Mouse (Mus musculus): Measurements from ENCODE around the gene Aurkb. TPM values are rescaled to one million over a fixed set of nuclear protein-coding genes. Genes with fewer than 3 reads are reported as not detected.

Gene Aurkb
- total and polyA plus RNA-seq, 2 experiments from 2014 or later = 12.5 to 13.9 TPM

DNA sequence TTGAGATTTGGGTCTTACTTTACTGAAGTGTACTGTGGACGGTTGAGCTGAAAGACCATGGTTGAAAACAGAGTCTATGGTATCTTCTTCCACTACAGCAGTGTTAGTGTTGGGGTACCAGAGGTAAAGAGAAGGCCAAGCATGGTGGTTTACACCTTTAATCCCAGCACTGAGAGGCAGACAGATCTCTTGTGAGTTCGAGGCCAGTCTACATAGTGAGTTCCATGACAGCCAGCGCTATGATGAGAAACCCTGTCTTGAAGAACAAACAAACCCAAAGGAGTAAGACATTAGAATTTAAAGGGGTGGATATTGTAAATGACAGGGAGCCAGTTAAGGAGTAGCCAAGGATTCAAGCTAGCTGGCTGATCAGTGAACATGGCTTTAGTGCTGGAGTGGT is 28.7 kb upstream of the Aurkb start:
- no peak for ATAC-seq
- peaks cover 7% of the 10 kb centered on the region for H3K36me3 ChIP-seq (ENCODE audit: insufficient read depth)
- peak overlapping the region; percentile 50 for H3K4me2 ChIP-seq (ENCODE audit: low read depth)
- peak overlapping the region; percentile 93 for H3K27ac ChIP-seq (ENCODE audit: low read depth, low read length)
- H3K9ac ChIP-seq = peak overlapping the region; percentile 90
- DNase-seq = no peak
- no peaks in the 10 kb centered on the region for H3K27me3 ChIP-seq (ENCODE audit: insufficient read depth, low read length)
- WGBS = 64% methylated on average over 3 of the region's 3 CpGs
- H3K4me1 ChIP-seq (ENCODE audit: insufficient read depth) = peaks cover 7% of the 10 kb centered on the region
- H3K9me3 ChIP-seq (ENCODE audit: low read length) = no peaks in the 10 kb centered on the region
- H3K4me3 ChIP-seq (ENCODE audit: low read depth, low read length) = peak overlapping the region; percentile 68
- TF ChIP-seq CTCF (IDR thresholded peaks at IDR 0.05; ENCODE audit: low read depth) = no peak

DNA sequence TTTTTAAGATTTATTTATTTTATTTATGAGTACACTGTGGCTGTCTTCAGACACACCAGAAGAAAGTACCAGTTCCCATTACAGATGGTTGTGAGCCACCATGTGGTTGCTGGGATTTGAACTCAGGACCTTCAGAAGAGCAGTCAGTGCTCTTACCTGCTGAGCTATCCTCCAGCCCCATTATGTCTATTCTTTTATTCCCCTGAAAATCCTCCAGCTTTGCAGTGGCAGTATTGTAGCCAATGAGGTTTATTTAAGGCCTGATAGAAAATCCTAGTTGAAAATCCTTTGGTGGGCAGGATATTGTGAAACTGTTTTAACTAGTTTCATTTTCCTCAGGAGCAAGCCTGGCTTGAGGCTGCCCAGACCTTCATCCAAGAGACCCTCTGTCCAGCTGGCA is 24.8 kb upstream of the Aurkb start:
- Histone ChIP-seq H3K27me3 (ENCODE audit: insufficient read depth, low read length) (no peaks in the 10 kb centered on the region), H3K9ac (no peak overlapping the region), H3K36me3 (ENCODE audit: insufficient read depth) (peaks cover 44% of the 10 kb centered on the region), H3K27ac (ENCODE audit: low read depth, low read length) (no peak overlapping the region), H3K4me1 (ENCODE audit: insufficient read depth) (peaks cover 7% of the 10 kb centered on the region), H3K4me2 (ENCODE audit: low read depth) (no peak overlapping the region), H3K9me3 (ENCODE audit: low read length) (no peaks in the 10 kb centered on the region), H3K4me3 (ENCODE audit: low read depth, low read length) (no peak overlapping the region)
- ATAC-seq = no peak
- DNase-seq = no peak
- no peak for TF ChIP-seq CTCF (IDR thresholded peaks at IDR 0.05; ENCODE audit: low read depth)

DNA sequence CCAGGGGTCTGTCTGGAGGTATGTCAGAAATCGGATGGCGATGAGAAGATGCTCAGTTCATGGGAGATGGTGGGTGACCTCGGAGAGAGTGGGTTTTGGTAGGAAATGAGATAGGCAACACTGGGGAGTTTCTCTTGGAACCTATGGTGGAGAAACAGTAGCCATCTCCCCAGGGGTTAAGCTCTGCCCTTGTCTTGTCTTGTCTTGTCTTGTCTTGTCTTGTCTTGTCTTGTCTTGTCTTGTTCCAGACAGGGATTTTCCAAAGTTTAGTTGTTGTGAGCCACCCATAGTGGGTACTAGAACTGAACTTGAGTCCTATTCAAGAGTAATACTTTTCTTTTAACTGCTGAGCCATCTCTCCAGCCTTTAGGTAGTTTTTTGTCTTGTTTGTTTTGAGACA is 18.9 kb upstream of the Aurkb start:
- Histone ChIP-seq H3K36me3 (ENCODE audit: insufficient read depth) (peaks cover 93% of the 10 kb centered on the region), H3K27me3 (ENCODE audit: insufficient read depth, low read length) (no peaks in the 10 kb centered on the region), H3K9ac (no peak overlapping the region), H3K27ac (ENCODE audit: low read depth, low read length) (no peak overlapping the region), H3K4me3 (ENCODE audit: low read depth, low read length) (no peak overlapping the region), H3K4me2 (ENCODE audit: low read depth) (no peak overlapping the region), H3K4me1 (ENCODE audit: insufficient read depth) (no peaks in the 10 kb centered on the region), H3K9me3 (ENCODE audit: low read length) (no peaks in the 10 kb centered on the region)
- ATAC-seq (no peak), DNase-seq (no peak)
- no peak for TF ChIP-seq CTCF (IDR thresholded peaks at IDR 0.05; ENCODE audit: low read depth)
- WGBS = 97% methylated on average over 3 of the region's 3 CpGs

DNA sequence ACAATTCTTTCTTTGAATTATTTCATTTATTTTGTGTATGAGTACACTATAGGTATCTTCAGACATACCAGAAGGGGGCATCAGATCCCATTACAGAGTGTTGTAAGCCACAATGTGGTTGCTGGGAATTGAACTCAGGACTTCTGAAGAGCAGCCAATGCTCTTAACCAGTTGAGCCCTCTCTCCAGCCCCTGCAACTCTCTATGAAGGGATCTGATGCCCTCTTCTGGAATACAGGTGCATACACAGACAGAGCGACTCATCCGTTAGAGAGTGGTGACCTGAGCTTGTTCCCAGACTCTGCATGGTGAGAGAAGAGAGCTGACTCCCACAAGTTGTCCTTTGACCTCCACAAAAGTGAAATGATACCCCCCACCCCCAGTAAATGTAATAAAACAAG is 16.6 kb upstream of the Aurkb start:
- peak; percentile 46 for TF ChIP-seq CTCF (IDR thresholded peaks at IDR 0.05; ENCODE audit: low read depth)
- H3K4me1 ChIP-seq (ENCODE audit: insufficient read depth) = no peaks in the 10 kb centered on the region
- no peak for DNase-seq
- no peak overlapping the region for H3K4me2 ChIP-seq (ENCODE audit: low read depth)
- H3K9me3 ChIP-seq (ENCODE audit: low read length) = no peaks in the 10 kb centered on the region
- H3K4me3 ChIP-seq (ENCODE audit: low read depth, low read length) = no peak overlapping the region
- no peak for ATAC-seq
- no peaks in the 10 kb centered on the region for H3K27me3 ChIP-seq (ENCODE audit: insufficient read depth, low read length)
- no peak overlapping the region for H3K27ac ChIP-seq (ENCODE audit: low read depth, low read length)
- peaks cover 87% of the 10 kb centered on the region for H3K36me3 ChIP-seq (ENCODE audit: insufficient read depth)
- 64% methylated on average over 2 of the region's 2 CpGs for WGBS
- no peak overlapping the region for H3K9ac ChIP-seq

DNA sequence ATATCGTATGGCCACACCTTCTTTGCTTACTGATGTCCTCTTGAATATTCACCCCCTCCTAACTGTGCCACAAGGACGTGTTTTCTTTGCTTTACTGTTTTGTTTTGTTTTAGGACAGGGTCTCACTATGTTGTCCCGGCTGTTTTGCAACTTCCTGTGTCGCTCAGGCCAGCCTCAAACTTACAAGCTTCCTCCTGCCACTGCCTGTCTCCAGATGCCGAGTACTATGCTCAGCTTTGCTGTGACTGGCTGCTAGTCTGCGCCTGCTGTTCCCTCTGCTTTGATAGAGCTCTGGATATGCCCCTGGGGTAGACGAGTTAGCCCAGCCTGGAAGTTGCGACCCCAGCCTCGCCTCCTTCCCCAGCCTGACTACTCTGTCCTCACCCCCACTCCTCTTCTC is 11.9 kb upstream of the Aurkb start:
- H3K27me3 ChIP-seq (ENCODE audit: insufficient read depth, low read length) = no peaks in the 10 kb centered on the region
- no peak overlapping the region for H3K9ac ChIP-seq
- DNase-seq = no peak
- no peak overlapping the region for H3K27ac ChIP-seq (ENCODE audit: low read depth, low read length)
- H3K4me2 ChIP-seq (ENCODE audit: low read depth) = no peak overlapping the region
- TF ChIP-seq CTCF (IDR thresholded peaks at IDR 0.05; ENCODE audit: low read depth) = no peak
- WGBS = 85% methylated on average over 9 of the region's 9 CpGs
- H3K36me3 ChIP-seq (ENCODE audit: insufficient read depth) = peaks cover 54% of the 10 kb centered on the region
- ATAC-seq = no peak
- H3K9me3 ChIP-seq (ENCODE audit: low read length) = no peaks in the 10 kb centered on the region
- peaks cover 10% of the 10 kb centered on the region; the same call in 1 of the 2 replicates for H3K4me1 ChIP-seq (ENCODE audit: insufficient read depth)
- no peak overlapping the region for H3K4me3 ChIP-seq (ENCODE audit: low read depth, low read length)

DNA sequence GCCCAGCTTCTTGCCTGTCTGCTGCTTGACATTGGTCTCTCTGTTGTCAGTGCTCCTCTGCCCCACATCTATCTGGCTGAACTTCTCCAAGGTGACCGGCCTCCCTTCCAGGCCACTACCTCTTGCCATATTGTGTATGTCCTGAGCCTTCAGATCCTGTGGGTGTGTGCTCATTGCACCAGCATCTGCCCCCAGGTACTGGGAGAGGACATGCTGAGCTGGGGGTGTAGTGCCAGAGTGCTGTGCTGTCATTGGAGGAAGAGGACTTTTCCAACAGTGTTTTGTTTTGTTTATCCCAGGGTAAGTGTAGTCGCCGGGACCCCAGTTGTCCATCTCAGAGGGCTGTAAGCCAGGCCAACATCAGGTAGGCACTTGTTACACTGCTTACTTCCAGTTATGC is 10.9 kb upstream of the Aurkb start:
- H3K9ac ChIP-seq = no peak overlapping the region
- no peak for DNase-seq
- WGBS = 93% methylated on average over 3 of the region's 3 CpGs
- no peak overlapping the region for H3K27ac ChIP-seq (ENCODE audit: low read depth, low read length)
- no peaks in the 10 kb centered on the region for H3K27me3 ChIP-seq (ENCODE audit: insufficient read depth, low read length)
- no peak overlapping the region for H3K4me2 ChIP-seq (ENCODE audit: low read depth)
- TF ChIP-seq CTCF (IDR thresholded peaks at IDR 0.05; ENCODE audit: low read depth) = no peak
- H3K4me1 ChIP-seq (ENCODE audit: insufficient read depth) = peaks cover 19% of the 10 kb centered on the region; the same call in 1 of the 2 replicates
- H3K36me3 ChIP-seq (ENCODE audit: insufficient read depth) = peaks cover 44% of the 10 kb centered on the region
- no peak for ATAC-seq
- no peak overlapping the region for H3K4me3 ChIP-seq (ENCODE audit: low read depth, low read length)
- H3K9me3 ChIP-seq (ENCODE audit: low read length) = no peaks in the 10 kb centered on the region

DNA sequence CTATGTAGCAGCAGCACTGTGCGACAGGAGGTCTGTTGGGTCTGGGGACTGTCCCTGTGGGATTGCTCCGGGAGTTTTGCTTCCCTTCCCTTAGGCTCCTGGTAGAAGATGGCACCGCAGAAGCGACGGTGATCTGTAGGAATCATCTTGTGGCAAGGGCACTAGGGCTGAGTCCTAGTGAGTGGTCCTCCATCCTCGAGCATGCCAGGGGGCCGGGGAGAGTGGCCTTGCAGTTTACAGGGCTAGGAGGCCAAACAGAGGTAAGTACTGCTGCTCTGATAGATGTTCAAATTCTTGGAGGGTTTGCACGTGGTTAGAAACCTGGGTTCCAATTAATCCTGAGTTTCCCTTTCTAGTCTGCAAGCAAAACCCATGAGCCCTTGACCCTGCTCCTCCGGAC is 10.0 kb upstream of the Aurkb start:
- Histone ChIP-seq H3K27me3 (ENCODE audit: insufficient read depth, low read length) (no peaks in the 10 kb centered on the region), H3K36me3 (ENCODE audit: insufficient read depth) (peaks cover 37% of the 10 kb centered on the region), H3K27ac (ENCODE audit: low read depth, low read length) (peak overlapping the region; percentile 84), H3K4me2 (ENCODE audit: low read depth) (peak overlapping the region; percentile 53), H3K9me3 (ENCODE audit: low read length) (no peaks in the 10 kb centered on the region), H3K9ac (no peak overlapping the region), H3K4me3 (ENCODE audit: low read depth, low read length) (no peak overlapping the region), H3K4me1 (ENCODE audit: insufficient read depth) (peaks cover 19% of the 10 kb centered on the region; the same call in 1 of the 2 replicates)
- ATAC-seq (no peak), DNase-seq (no peak)
- WGBS = 80% methylated on average over 9 of the region's 9 CpGs
- no peak for TF ChIP-seq CTCF (IDR thresholded peaks at IDR 0.05; ENCODE audit: low read depth)

All from forebrain, postnatal 0 days (tissue).